In the genomic region with DNA sequence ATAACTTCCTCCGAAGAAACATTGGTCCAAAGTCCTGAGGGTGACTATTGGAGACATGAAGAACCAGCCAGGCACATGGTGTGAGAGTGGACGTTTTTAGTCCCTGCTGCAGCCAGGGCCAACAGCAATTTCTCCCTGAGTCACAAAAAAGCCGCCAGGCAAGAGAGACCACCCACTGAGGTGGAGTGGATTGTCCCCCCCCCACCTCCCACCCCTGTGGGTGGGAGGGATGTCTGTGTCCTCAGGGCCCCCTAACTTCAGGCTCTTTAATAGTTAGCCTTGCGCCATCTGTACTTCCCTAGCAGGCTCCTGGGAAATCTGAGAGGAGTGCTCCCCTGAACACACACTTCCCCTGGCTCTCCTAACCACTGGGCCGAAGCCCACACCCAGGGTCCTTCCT, we compare ENCODE assay signal across 19 mouse cellular contexts. TPM values are rescaled to one million over a fixed set of nuclear protein-coding genes. Genes with fewer than 3 reads are reported as not detected.
DNase-seq lines count a peak whose midpoint lies in the region; ATAC-seq lines count a peak whose summit lies in the region.
"Had no signal": no experiment of that assay in that cellular context is flagged by ENCODE, and none has a peak within 500 bp of the region (broad histone marks: within the 10 kb centered on the region; RNA-seq: fewer than 3 reads in every experiment).

No protein-coding gene starts in this region.

- H3K27me3 ChIP-seq in forebrain, embryonic 10.5 days (ENCODE audit: poor library complexity, severe bottlenecking), result peaks cover 17% of the 10 kb centered on the region
- 0 out of 2 replicates have a peak, but pooled peaks cover 5% of the 10 kb centered on the region for H3K27me3 ChIP-seq in forebrain, embryonic 13.5 days
- no peaks in the 10 kb centered on the region for H3K27me3 ChIP-seq in kidney, embryonic 14.5 days (ENCODE audit: control insufficient read depth, insufficient read depth, low read length)
- H3K27me3 ChIP-seq in neural tube, embryonic 12.5 days (replicated peaks), result no peaks in the 10 kb centered on the region; the same call in 1 of the 2 replicates
- no peaks in the 10 kb centered on the region for H3K27me3 ChIP-seq in neural tube, embryonic 15.5 days (replicated peaks)
- no peaks in the 10 kb centered on the region for H3K27me3 ChIP-seq in limb, embryonic 13.5 days

- DNase-seq in forebrain, embryonic 10.5 days (ENCODE audit: extremely low spot score, low spot score), result no peak
- no peak for DNase-seq in kidney, postnatal 10 days
- no peak for DNase-seq in frontal cortex, postnatal 14 days (ENCODE audit: low spot score in 2 of 2)
- DNase-seq: cerebellum, adult 9-10 months; gastrocnemius, postnatal 10 days; left cerebral cortex, postnatal 4 days; lung, postnatal 4 days; right cerebral cortex, adult 18-20 months; thymus, adult 18-20 months had no signal

- peak overlapping the region; percentile 77 for H3K27ac ChIP-seq in forebrain, embryonic 10.5 days
- H3K27ac ChIP-seq in forebrain, embryonic 13.5 days, result no peak overlapping the region
- peak overlapping the region; percentile 67 for H3K27ac ChIP-seq in kidney, embryonic 14.5 days (ENCODE audit: low read depth, low read length)
- H3K27ac ChIP-seq in neural tube, embryonic 12.5 days, result no peak overlapping the region
- H3K27ac ChIP-seq in neural tube, embryonic 15.5 days (replicated peaks), result no peak overlapping the region
- H3K27ac ChIP-seq in limb, embryonic 13.5 days, result peak overlapping the region; percentile 74
- H3K27ac ChIP-seq: liver, embryonic 15.5 days had no signal

- ATAC-seq in forebrain, embryonic 13.5 days, result no peak
- peak; percentile 14; the same call in 1 of the 2 replicates for ATAC-seq in kidney, embryonic 14.5 days (ENCODE audit: low FRiP score, low TSS enrichment)
- ATAC-seq in neural tube, embryonic 12.5 days (ENCODE audit: low FRiP score, low read depth), result no peak
- ATAC-seq in neural tube, embryonic 15.5 days (ENCODE audit: low FRiP score), result no peak
- no peak for ATAC-seq in limb, embryonic 13.5 days (ENCODE audit: low FRiP score, low read depth)
- ATAC-seq: inflammation-experienced regulatory T-cells, adult 6 months had no signal

- no peaks in the 10 kb centered on the region for H3K36me3 ChIP-seq in forebrain, embryonic 10.5 days (replicated peaks)
- no peaks in the 10 kb centered on the region for H3K36me3 ChIP-seq in forebrain, embryonic 13.5 days (ENCODE audit: poor library complexity, severe bottlenecking)
- H3K36me3 ChIP-seq in kidney, embryonic 14.5 days (ENCODE audit: control insufficient read depth, insufficient read depth, low read length), result no peaks in the 10 kb centered on the region
- H3K36me3 ChIP-seq in neural tube, embryonic 12.5 days, result no peaks in the 10 kb centered on the region
- no peaks in the 10 kb centered on the region for H3K36me3 ChIP-seq in neural tube, embryonic 15.5 days
- no peaks in the 10 kb centered on the region for H3K36me3 ChIP-seq in limb, embryonic 13.5 days
- H3K36me3 ChIP-seq: liver, embryonic 15.5 days had no signal

- 24% methylated on average over 5 of the region's 5 CpGs for WGBS in forebrain, embryonic 10.5 days
- WGBS in forebrain, embryonic 13.5 days, result 43% methylated on average over 5 of the region's 5 CpGs
- 19% methylated on average over 5 of the region's 5 CpGs for WGBS in kidney, embryonic 14.5 days
- WGBS in neural tube, embryonic 12.5 days, result 27% methylated on average over 5 of the region's 5 CpGs
- WGBS in neural tube, embryonic 15.5 days, result 26% methylated on average over 5 of the region's 5 CpGs
- 17% methylated on average over 5 of the region's 5 CpGs for WGBS in limb, embryonic 13.5 days

- H3K4me3 ChIP-seq in forebrain, embryonic 10.5 days, result no peak overlapping the region
- H3K4me3 ChIP-seq in forebrain, embryonic 13.5 days, result no peak overlapping the region
- H3K4me3 ChIP-seq in kidney, embryonic 14.5 days (ENCODE audit: low read length), result no peak overlapping the region
- no peak overlapping the region for H3K4me3 ChIP-seq in neural tube, embryonic 12.5 days
- H3K4me3 ChIP-seq in neural tube, embryonic 15.5 days (replicated peaks), result no peak overlapping the region
- no peak overlapping the region for H3K4me3 ChIP-seq in limb, embryonic 13.5 days
- H3K4me3 ChIP-seq: liver, embryonic 15.5 days had no signal

- H3K9me3 ChIP-seq in forebrain, embryonic 10.5 days, result no peaks in the 10 kb centered on the region
- no peaks in the 10 kb centered on the region for H3K9me3 ChIP-seq in forebrain, embryonic 13.5 days (replicated peaks)
- H3K9me3 ChIP-seq in kidney, embryonic 14.5 days (ENCODE audit: control insufficient read depth, low read length), result no peaks in the 10 kb centered on the region
- no peaks in the 10 kb centered on the region for H3K9me3 ChIP-seq in neural tube, embryonic 12.5 days
- H3K9me3 ChIP-seq in neural tube, embryonic 15.5 days (replicated peaks), result no peaks in the 10 kb centered on the region
- H3K9me3 ChIP-seq in limb, embryonic 13.5 days, result no peaks in the 10 kb centered on the region
- H3K9me3 ChIP-seq: liver, embryonic 15.5 days had no signal

- H3K4me1 ChIP-seq in forebrain, embryonic 10.5 days, result peaks cover 65% of the 10 kb centered on the region
- H3K4me1 ChIP-seq in forebrain, embryonic 13.5 days, result peaks cover 20% of the 10 kb centered on the region
- H3K4me1 ChIP-seq in kidney, embryonic 14.5 days (ENCODE audit: control insufficient read depth, insufficient read depth, low read length), result peaks cover 22% of the 10 kb centered on the region
- H3K4me1 ChIP-seq in neural tube, embryonic 12.5 days, result peaks cover 24% of the 10 kb centered on the region
- peaks cover 15% of the 10 kb centered on the region for H3K4me1 ChIP-seq in neural tube, embryonic 15.5 days
- H3K4me1 ChIP-seq in limb, embryonic 13.5 days, result peaks cover 73% of the 10 kb centered on the region
- H3K4me1 ChIP-seq: liver, embryonic 15.5 days had no signal

- H3K9ac ChIP-seq in forebrain, embryonic 13.5 days, result no peak overlapping the region
- H3K9ac ChIP-seq in kidney, embryonic 14.5 days (ENCODE audit: low read depth, low read length), result 0 out of 2 replicates have a peak overlapping the region, but pooled peaks have one; percentile 12
- no peak overlapping the region for H3K9ac ChIP-seq in neural tube, embryonic 12.5 days
- H3K9ac ChIP-seq in neural tube, embryonic 15.5 days (replicated peaks), result no peak overlapping the region
- no peak overlapping the region for H3K9ac ChIP-seq in limb, embryonic 13.5 days
- H3K9ac ChIP-seq: liver, embryonic 15.5 days had no signal

- H3K4me2 ChIP-seq in forebrain, embryonic 13.5 days, result no peak overlapping the region
- peak overlapping the region; percentile 1; the same call in 1 of the 2 replicates for H3K4me2 ChIP-seq in kidney, embryonic 14.5 days (replicated peaks; ENCODE audit: low read depth, low read length)
- 0 out of 2 replicates have a peak overlapping the region, but pooled peaks have one; percentile 1 for H3K4me2 ChIP-seq in neural tube, embryonic 12.5 days (replicated peaks)
- no peak overlapping the region for H3K4me2 ChIP-seq in neural tube, embryonic 15.5 days
- peak overlapping the region; percentile 26 for H3K4me2 ChIP-seq in limb, embryonic 13.5 days (replicated peaks)
- H3K4me2 ChIP-seq: liver, embryonic 15.5 days; midbrain, embryonic 11.5 days had no signal

RNA-seq across cellular contexts. Expression of gene Fzd2, which starts 27.0 kb away (rescaled TPM):
- polyA plus RNA-seq in forebrain, embryonic 10.5 days (2016; fragmentation: Nextera tagmentation; extraction: Ambion mirVana), result 39.2 and 42.2 TPM in 2 replicates
- 22.0 and 24.4 TPM in 2 replicates for polyA plus RNA-seq in forebrain, embryonic 13.5 days (2015; fragmentation: Nextera tagmentation; extraction: Ambion mirVana)
- 41.7 and 49.7 TPM in 2 replicates for polyA plus RNA-seq in kidney, embryonic 14.5 days (2014; fragmentation: Nextera tagmentation; extraction: Ambion mirVana)
- polyA plus RNA-seq in neural tube, embryonic 12.5 days (2016; fragmentation: Nextera tagmentation; extraction: Ambion mirVana), result 38.2 and 44.0 TPM in 2 replicates
- 8.0 and 10.8 TPM in 2 replicates for polyA plus RNA-seq in neural tube, embryonic 15.5 days (2015; fragmentation: Nextera tagmentation; extraction: Ambion mirVana)
- 67.7 and 71.6 TPM in 2 replicates for polyA plus RNA-seq in limb, embryonic 13.5 days (2015; fragmentation: Nextera tagmentation; extraction: Ambion mirVana)
- polyA plus RNA-seq: inflammation-experienced regulatory T-cells, adult 6 months had no signal

RNA-seq across cellular contexts. Expression of gene Meioc, which starts 32.3 kb away (rescaled TPM):
- 0.10 and 0.15 TPM in 2 replicates for polyA plus RNA-seq in forebrain, embryonic 10.5 days (2016; fragmentation: Nextera tagmentation; extraction: Ambion mirVana)
- 0.09 and 0.13 TPM in 2 replicates for polyA plus RNA-seq in forebrain, embryonic 13.5 days (2015; fragmentation: Nextera tagmentation; extraction: Ambion mirVana)
- 0.40 and 1.4 TPM in 2 replicates for polyA plus RNA-seq in kidney, embryonic 14.5 days (2014; fragmentation: Nextera tagmentation; extraction: Ambion mirVana)
- 0.58 and 0.60 TPM in 2 replicates for polyA plus RNA-seq in neural tube, embryonic 12.5 days (2016; fragmentation: Nextera tagmentation; extraction: Ambion mirVana)
- polyA plus RNA-seq in neural tube, embryonic 15.5 days (2015; fragmentation: Nextera tagmentation; extraction: Ambion mirVana), result 0.19 and 0.27 TPM in 2 replicates
- polyA plus RNA-seq in limb, embryonic 13.5 days (2015; fragmentation: Nextera tagmentation; extraction: Ambion mirVana), result 0.97 and 1.1 TPM in 2 replicates
- polyA plus RNA-seq: large intestine, adult 2 months; small intestine, adult 2 months had no signal

RNA-seq across cellular contexts. Expression of gene Gm11627, which starts 51.9 kb away (rescaled TPM):
- 11.8 and 13.1 TPM in 2 replicates for polyA plus RNA-seq in forebrain, embryonic 10.5 days (2016; fragmentation: Nextera tagmentation; extraction: Ambion mirVana)
- polyA plus RNA-seq in forebrain, embryonic 13.5 days (2015; fragmentation: Nextera tagmentation; extraction: Ambion mirVana), result 8.8 and 17.2 TPM in 2 replicates
- 5.7 and 8.3 TPM in 2 replicates for polyA plus RNA-seq in kidney, embryonic 14.5 days (2014; fragmentation: Nextera tagmentation; extraction: Ambion mirVana)
- 5.7 and 7.3 TPM in 2 replicates for polyA plus RNA-seq in neural tube, embryonic 12.5 days (2016; fragmentation: Nextera tagmentation; extraction: Ambion mirVana)
- 6.6 and 7.1 TPM in 2 replicates for polyA plus RNA-seq in neural tube, embryonic 15.5 days (2015; fragmentation: Nextera tagmentation; extraction: Ambion mirVana)
- polyA plus RNA-seq in limb, embryonic 13.5 days (2015; fragmentation: Nextera tagmentation; extraction: Ambion mirVana), result 7.7 and 9.1 TPM in 2 replicates
- polyA plus RNA-seq: inflammation-experienced regulatory T-cells, adult 6 months had no signal

Comparison
In these comparisons a context has a peak if more than half of its experiments do, and no peak if none do; other contexts are left out.
1. H3K27ac ChIP-seq: peak in forebrain, embryonic 10.5 days (single experiment), kidney, embryonic 14.5 days (single experiment) and limb, embryonic 13.5 days (single experiment); none in forebrain, embryonic 13.5 days (single experiment), neural tube, embryonic 12.5 days (single experiment) and neural tube, embryonic 15.5 days (single experiment).
2. H3K4me2 ChIP-seq: peak in kidney, embryonic 14.5 days (single experiment), neural tube, embryonic 12.5 days (single experiment) and limb, embryonic 13.5 days (single experiment); none in forebrain, embryonic 13.5 days (single experiment) and neural tube, embryonic 15.5 days (single experiment).